Mouse (Mus musculus) limb, embryonic 11.5 days (tissue): ENCODE measurements around the gene Pcp4l1. TPM values are rescaled to one million over a fixed set of nuclear protein-coding genes. Genes with fewer than 3 reads are reported as not detected.

Experiments
- ATAC-seq: fragments of 200-750 bp; cut with Nextera tagmentation; 2 replicates; pipeline ENCODE4 v1.8.0; 2017; ENCODE audit warnings: low read depth; ENCODE audit not compliant: insufficient number of reproducible peaks, low FRiP score, low TSS enrichment
- DNase-seq: peaks from one replicate; pipeline ENCODE4 v3.0.0-alpha.2; 2015; ENCODE audit warnings: low spot score
- H3K27ac ChIP-seq: fragments of 300-500 bp; sonication (generic); replicated peaks from 2 replicates; pipeline ENCODE4 v1.5.1; 2014; ENCODE audit warnings: low read depth, mild to moderate bottlenecking, low read length
- H3K27me3 ChIP-seq: fragments of 300-500 bp; sonication (generic); 2 replicates; pipeline ENCODE4 v1.6.1; 2014; ENCODE audit warnings: mild to moderate bottlenecking, low read length, mixed read lengths; ENCODE audit not compliant: control insufficient read depth, insufficient read depth
- H3K36me3 ChIP-seq: fragments of 300-500 bp; sonication (generic); 2 replicates; pipeline ENCODE4 v1.6.1; 2014; ENCODE audit warnings: mild to moderate bottlenecking, low read length, moderate library complexity, mixed read lengths; ENCODE audit not compliant: control insufficient read depth, insufficient read depth
- H3K4me1 ChIP-seq: fragments of 300-500 bp; sonication (generic); 2 replicates; pipeline ENCODE4 v1.6.1; 2014; ENCODE audit warnings: low read length, mixed read lengths; ENCODE audit not compliant: control insufficient read depth, insufficient read depth
- H3K4me2 ChIP-seq: fragments of 300-500 bp; sonication (generic); 2 replicates; pipeline ENCODE4 v1.6.1; 2014; ENCODE audit warnings: low read depth, mild to moderate bottlenecking, moderate library complexity; ENCODE audit not compliant: severe bottlenecking
- H3K4me3 ChIP-seq: fragments of 300-500 bp; sonication (generic); 2 replicates; pipeline ENCODE4 v1.5.1; 2014; ENCODE audit warnings: low read depth, low read length
- H3K9ac ChIP-seq: fragments of 300-500 bp; sonication (generic); 2 replicates; pipeline ENCODE4 v1.6.1; 2014; ENCODE audit warnings: mild to moderate bottlenecking, low read length
- H3K9me3 ChIP-seq: fragments of 300-500 bp; sonication (generic); 2 replicates; pipeline ENCODE4 v1.6.1; 2016; ENCODE audit warnings: low read length; ENCODE audit not compliant: control insufficient read depth
- WGBS: fragments of 180-500 bp; shearing (Covaris S2); extraction: QIAGEN DNeasy Blood & Tissue Kit; methylation state at CpG from one replicate; pipeline ENCODE4 v1.1.7; 2014; 5-methylcytosine and 5-hydroxymethylcytosine counted together
- polyA plus RNA-seq: library from polyadenylated mRNA; unstranded; fragments of >200 nt; fragmentation: Nextera tagmentation; extraction: Ambion mirVana; gene quantifications from 2 replicates; pipeline ENCODE4 v1.2.1, GENCODE M21; 2014

The Pcp4l1 gene
- polyA plus RNA-seq, 1 experiment from 2014 or later: 2.7 TPM

DNA sequence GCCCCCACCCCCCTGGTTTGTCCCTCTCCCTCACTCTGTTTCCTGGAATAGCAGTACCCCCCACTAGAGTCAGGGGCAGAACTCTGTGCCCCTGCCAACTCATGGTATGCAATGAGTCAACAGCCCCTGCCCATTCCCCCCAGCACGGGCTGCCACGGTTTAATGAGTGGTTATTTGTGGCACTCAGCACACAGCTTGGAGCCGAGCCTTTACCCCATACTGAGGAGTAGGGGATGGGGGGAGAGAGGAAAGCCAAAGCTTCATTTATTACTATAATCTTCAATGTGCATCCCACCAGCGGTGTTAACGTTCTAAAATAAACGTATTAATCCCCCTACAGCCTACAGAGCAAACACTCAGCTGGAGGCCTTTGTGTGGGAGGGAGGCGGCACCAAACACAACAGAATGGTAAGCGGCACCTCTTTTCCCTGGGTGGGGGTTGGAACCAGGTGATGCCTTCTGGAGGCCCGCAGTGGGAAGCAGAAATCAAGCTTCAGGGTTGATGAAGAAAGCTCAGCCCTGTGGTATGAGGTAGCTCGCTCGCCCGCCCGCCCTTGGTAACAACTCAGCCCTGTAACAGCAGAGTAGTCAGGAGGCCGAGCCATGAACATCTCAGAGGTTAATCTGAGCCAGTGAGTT is 6.5 kb downstream of the Pcp4l1 start:
- H3K9ac ChIP-seq: no peak overlapping the region
- H3K27me3 ChIP-seq: peaks cover 18% of the 10 kb centered on the region
- ATAC-seq: no peak
- no peaks in the 10 kb centered on the region for H3K36me3 ChIP-seq
- no peak overlapping the region for H3K4me2 ChIP-seq
- H3K4me3 ChIP-seq: no peak overlapping the region
- no peak for DNase-seq
- no peak overlapping the region for H3K27ac ChIP-seq
- WGBS: 42% methylated on average over 14 of the region's 14 CpGs
- peaks cover 21% of the 10 kb centered on the region for H3K4me1 ChIP-seq
- no peaks in the 10 kb centered on the region for H3K9me3 ChIP-seq

DNA sequence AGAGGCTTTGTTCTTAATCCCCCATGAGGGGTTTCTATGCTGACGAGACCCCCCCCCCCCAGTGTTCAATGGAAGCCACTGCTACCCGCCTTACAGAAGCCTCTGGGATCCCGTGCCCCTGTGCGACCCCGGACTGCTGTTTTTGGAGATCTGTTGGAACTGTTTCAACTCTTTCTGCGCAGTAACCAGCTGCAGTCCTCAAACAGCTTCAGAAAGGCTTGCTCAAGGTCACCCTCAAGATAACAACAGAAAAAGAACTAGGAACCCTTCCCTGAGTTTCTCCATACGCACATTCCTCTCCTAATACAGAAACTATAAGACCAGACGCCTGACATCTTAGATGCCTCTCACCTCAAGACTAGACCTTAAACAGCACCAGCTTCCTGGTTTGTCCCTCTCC is 7.0 kb downstream of the Pcp4l1 start:
- Histone ChIP-seq H3K36me3 (no peaks in the 10 kb centered on the region), H3K9ac (no peak overlapping the region), H3K9me3 (no peaks in the 10 kb centered on the region), H3K4me3 (no peak overlapping the region), H3K27me3 (peaks cover 13% of the 10 kb centered on the region), H3K4me1 (peaks cover 21% of the 10 kb centered on the region), H3K4me2 (no peak overlapping the region), H3K27ac (no peak overlapping the region)
- WGBS: 32% methylated on average over 8 of the region's 8 CpGs
- ATAC-seq (no peak), DNase-seq (no peak)

DNA sequence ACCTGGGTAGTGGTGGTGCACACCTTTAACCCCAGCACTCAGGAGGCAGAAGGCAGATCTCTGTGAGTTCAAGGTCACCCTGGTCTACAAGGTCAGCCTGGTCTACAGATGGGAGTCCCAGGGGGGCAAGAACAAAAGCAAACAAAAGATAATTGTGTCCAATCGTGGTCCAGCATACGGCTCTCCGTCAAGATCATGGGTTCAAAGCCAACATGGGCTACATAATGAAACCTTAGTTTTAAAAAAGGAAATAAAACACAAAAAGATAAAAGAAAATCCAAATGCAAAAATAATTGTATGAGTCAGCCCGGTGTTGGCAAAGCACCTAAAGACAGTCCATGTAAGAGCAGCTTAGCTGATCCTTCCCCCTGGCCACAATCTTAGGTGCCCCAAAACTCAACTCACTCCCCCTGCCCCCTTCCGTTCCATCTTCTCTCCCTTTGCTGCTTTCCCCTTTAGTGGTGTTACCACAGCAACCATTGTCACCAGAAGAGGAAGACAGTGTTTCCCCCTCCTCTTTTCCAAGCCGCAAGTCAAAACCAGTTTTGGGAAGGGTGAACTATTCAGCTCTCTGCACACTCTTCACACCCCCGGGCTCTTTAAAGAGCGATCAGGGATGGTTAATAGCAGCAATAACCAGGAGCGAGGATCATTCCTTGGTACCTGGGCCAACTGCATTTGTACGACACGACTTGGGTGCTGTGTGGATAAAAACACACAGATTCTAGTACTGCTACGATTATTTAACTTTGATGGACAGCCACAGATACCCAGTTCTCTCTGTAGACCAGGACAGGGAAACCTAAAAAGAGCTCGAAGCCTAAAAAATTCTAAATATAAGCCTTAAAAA is 8.0 kb downstream of the Pcp4l1 start:
- 65% methylated on average over 13 of the region's 13 CpGs for WGBS
- ATAC-seq: no peak

DNA sequence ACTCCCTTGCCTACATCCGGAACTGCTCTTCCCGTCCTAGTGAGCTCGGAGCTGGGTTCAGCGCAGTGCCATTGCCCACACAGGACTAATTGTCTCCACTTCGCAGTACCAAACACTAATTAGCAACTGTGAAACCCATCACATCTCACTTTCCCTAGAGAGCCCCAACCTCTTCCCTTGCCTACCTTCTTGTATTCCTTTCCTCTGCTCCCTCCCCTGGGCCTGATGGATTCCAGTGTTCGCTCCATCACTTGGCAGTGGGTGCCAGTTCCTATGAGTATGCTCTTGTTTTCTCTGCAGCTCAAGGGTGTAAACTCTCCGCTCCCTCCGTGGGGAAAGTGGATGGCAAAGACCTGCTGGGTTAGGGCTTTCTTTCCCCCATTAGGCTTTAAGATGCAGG is 10.4 kb downstream of the Pcp4l1 start:
- 51% methylated on average over 8 of the region's 8 CpGs for WGBS
- no peak overlapping the region for H3K9ac ChIP-seq

More for the DNA sequence above, 8.0 kb downstream of the Pcp4l1 start:
- H3K9ac ChIP-seq: no peak overlapping the region
- H3K27me3 ChIP-seq: peaks cover 5% of the 10 kb centered on the region
- no peak overlapping the region for H3K27ac ChIP-seq
- DNase-seq: no peak
- H3K4me2 ChIP-seq: no peak overlapping the region
- no peak overlapping the region for H3K4me3 ChIP-seq
- H3K9me3 ChIP-seq: no peaks in the 10 kb centered on the region
- H3K36me3 ChIP-seq: no peaks in the 10 kb centered on the region
- peaks cover 13% of the 10 kb centered on the region for H3K4me1 ChIP-seq

DNA sequence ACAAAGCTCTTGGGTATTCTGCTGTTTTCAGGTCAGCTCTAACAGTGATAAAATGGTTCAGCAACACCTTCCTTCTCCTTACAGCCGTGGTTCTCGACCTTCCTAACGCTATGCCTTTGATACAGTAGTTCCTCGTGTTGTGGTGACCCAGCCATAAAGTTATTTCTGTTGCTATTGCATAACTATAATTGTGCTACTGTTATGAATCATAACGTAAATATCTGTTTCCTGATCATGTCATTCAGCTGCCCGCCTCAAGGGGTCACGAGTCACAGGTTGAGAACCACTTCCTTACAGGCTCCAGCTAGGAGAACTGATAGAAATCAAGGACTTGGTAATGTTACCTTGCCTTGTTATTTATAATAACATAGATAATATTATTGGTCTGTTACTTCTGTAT is 11.8 kb downstream of the Pcp4l1 start:
- ATAC-seq (no peak), DNase-seq (no peak)
- no peak overlapping the region for H3K4me3 ChIP-seq
- H3K4me2 ChIP-seq: no peak overlapping the region
- H3K4me1 ChIP-seq: peaks cover 8% of the 10 kb centered on the region; the same call in 1 of the 2 replicates
- no peak overlapping the region for H3K27ac ChIP-seq
- WGBS: 90% methylated on average over 7 of the region's 7 CpGs
- H3K27me3 ChIP-seq: no peaks in the 10 kb centered on the region
- no peaks in the 10 kb centered on the region for H3K9me3 ChIP-seq
- no peak overlapping the region for H3K9ac ChIP-seq
- H3K36me3 ChIP-seq: no peaks in the 10 kb centered on the region

More for the DNA sequence above, 10.4 kb downstream of the Pcp4l1 start:
- ATAC-seq: no peak
- Histone ChIP-seq H3K4me1 (peaks cover 9% of the 10 kb centered on the region; the same call in 1 of the 2 replicates), H3K36me3 (no peaks in the 10 kb centered on the region), H3K9me3 (no peaks in the 10 kb centered on the region), H3K4me3 (no peak overlapping the region), H3K4me2 (no peak overlapping the region), H3K27me3 (no peaks in the 10 kb centered on the region), H3K27ac (no peak overlapping the region)
- no peak for DNase-seq

DNA sequence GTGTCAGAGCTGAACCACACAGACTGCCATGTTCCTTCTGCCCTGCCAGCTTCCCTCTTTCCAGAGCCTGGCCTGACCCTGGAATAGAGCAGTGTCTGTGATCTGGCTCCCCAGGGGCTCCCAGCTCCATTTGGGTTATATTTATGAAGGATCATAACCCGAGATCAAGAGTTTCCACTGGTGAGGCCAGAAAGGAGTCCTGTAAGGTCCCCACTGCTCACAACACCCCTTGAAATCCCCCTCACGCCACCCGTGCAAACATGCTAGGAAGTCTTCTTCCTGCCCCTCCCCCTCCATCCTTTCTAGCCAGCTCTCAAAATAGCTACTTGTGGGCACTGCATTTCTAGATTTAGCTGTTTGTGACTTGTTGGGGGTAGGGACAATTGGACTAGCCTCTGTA is 12.4 kb downstream of the Pcp4l1 start:
- H3K27ac ChIP-seq: no peak overlapping the region

DNA sequence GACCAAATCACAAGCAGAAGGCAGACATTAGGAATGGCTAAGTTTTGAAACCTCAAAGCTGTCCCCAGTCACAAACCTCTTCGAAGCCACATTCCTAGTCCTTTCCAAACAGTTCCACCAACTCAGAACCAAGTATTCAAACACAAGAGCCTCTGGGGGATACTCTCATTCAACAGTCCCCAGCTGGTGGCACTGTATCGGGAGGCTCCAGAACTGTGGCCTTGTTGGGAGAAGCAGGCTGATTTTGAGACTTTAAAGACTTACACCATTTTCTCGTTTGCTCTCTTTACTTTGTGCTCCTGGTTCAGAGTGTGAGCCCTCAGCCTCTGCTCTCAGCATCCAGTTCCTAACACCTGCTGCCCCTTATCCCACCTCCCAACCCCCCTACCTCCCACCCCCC is 13.0 kb downstream of the Pcp4l1 start:
- DNase-seq (no peak), ATAC-seq (no peak)
- 81% methylated on average over 3 of the region's 3 CpGs for WGBS
- Histone ChIP-seq H3K9ac (no peak overlapping the region), H3K27me3 (no peaks in the 10 kb centered on the region), H3K27ac (no peak overlapping the region), H3K4me3 (no peak overlapping the region), H3K4me2 (no peak overlapping the region), H3K9me3 (no peaks in the 10 kb centered on the region), H3K4me1 (no peaks in the 10 kb centered on the region), H3K36me3 (no peaks in the 10 kb centered on the region)

More for the DNA sequence above, 12.4 kb downstream of the Pcp4l1 start:
- Histone ChIP-seq H3K27me3 (no peaks in the 10 kb centered on the region), H3K9ac (no peak overlapping the region), H3K4me1 (0 out of 2 replicates have a peak, but pooled peaks cover 2% of the 10 kb centered on the region), H3K9me3 (no peaks in the 10 kb centered on the region), H3K36me3 (no peaks in the 10 kb centered on the region), H3K4me2 (no peak overlapping the region), H3K4me3 (no peak overlapping the region)
- no peak for DNase-seq
- no peak for ATAC-seq
- 71% methylated on average over 3 of the region's 3 CpGs for WGBS

DNA sequence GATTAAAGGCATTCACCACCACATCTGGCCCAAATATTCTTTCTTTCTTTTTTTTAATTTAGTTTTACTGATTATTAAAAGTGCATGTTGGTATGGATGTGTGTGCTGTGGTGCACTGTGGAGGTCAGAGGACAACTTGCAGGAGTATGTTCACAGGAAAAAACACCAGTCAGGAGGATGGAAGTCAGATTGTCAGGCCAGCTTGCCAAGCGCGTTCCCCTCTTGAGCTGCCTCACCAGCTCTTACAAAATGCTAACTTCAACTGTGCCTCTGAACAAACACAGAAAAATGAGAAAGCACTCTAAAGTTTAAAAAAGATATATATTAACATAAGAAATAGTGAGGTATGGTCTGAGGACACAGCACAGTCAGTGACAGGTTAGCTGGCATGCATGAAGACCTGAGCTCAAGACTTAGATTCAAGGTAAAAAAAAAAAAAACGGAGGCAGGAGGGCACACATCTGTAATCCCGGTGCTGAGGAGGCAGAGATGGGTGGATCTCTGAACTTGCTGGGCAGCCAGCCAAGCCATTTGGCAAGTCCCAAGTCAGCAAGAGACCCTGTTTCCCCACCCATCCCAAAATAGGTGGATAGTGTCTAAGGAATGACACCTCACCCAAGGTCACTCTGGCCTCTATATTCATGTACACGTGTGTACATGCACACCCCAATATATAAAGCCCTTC is 16.4 kb downstream of the Pcp4l1 start:
- H3K9me3 ChIP-seq: no peaks in the 10 kb centered on the region
- no peaks in the 10 kb centered on the region for H3K27me3 ChIP-seq
- H3K27ac ChIP-seq: no peak overlapping the region
- no peaks in the 10 kb centered on the region for H3K36me3 ChIP-seq
- H3K4me2 ChIP-seq: no peak overlapping the region
- no peak for ATAC-seq
- no peaks in the 10 kb centered on the region for H3K4me1 ChIP-seq
- no peak overlapping the region for H3K4me3 ChIP-seq
- H3K9ac ChIP-seq: no peak overlapping the region
- 78% methylated on average over 5 of the region's 5 CpGs for WGBS
- DNase-seq: no peak
